Comparison of ENCODE assay signal across 10 mouse cellular contexts in genomic region chr7:16373719-16374118, GRCm38 (mm10). TPM values are rescaled to one million over a fixed set of nuclear protein-coding genes. Genes with fewer than 3 reads are reported as not detected.
A peak's percentile ranks its signal among the peaks of the same experiment; 100 is the strongest.
DNase-seq lines count a peak whose midpoint lies in the region; ATAC-seq lines count a peak whose summit lies in the region.
"Had no signal": no experiment of that assay in that cellular context is flagged by ENCODE, and none has a peak within 500 bp of the region (broad histone marks: within the 10 kb centered on the region; RNA-seq: fewer than 3 reads in every experiment).

No protein-coding gene starts in this region.

- no peak overlapping the region for H3K4me3 ChIP-seq in intestine, embryonic 16.5 days (ENCODE audit: low read length)
- no peak overlapping the region for H3K4me3 ChIP-seq in intestine, embryonic 15.5 days (replicated peaks)
- H3K4me3 ChIP-seq: embryonic facial prominence, embryonic 15.5 days; limb, embryonic 13.5 days had no signal

- no peaks in the 10 kb centered on the region for H3K27me3 ChIP-seq in intestine, embryonic 16.5 days (replicated peaks; ENCODE audit: control insufficient read depth, insufficient read depth, low read length)
- H3K27me3 ChIP-seq in intestine, embryonic 15.5 days (replicated peaks) = no peaks in the 10 kb centered on the region
- H3K27me3 ChIP-seq: embryonic facial prominence, embryonic 15.5 days; limb, embryonic 13.5 days had no signal

- no peak overlapping the region for H3K9ac ChIP-seq in intestine, embryonic 16.5 days (ENCODE audit: low read depth, low read length)
- no peak overlapping the region for H3K9ac ChIP-seq in intestine, embryonic 15.5 days
- H3K9ac ChIP-seq: embryonic facial prominence, embryonic 15.5 days; limb, embryonic 13.5 days had no signal

- intact Hi-C loops in left cerebral cortex, postnatal 10 days (cut with DNase I) = loop anchor here (2.0 kb wide), 1 partner anchor 79 kb away; no protein-coding TSS in a partner anchor

- H3K4me1 ChIP-seq in intestine, embryonic 16.5 days (ENCODE audit: control insufficient read depth, insufficient read depth, low read length) = no peaks in the 10 kb centered on the region
- no peaks in the 10 kb centered on the region for H3K4me1 ChIP-seq in intestine, embryonic 15.5 days (replicated peaks)
- H3K4me1 ChIP-seq: embryonic facial prominence, embryonic 15.5 days; limb, embryonic 13.5 days had no signal

- 58% methylated on average over 2 of the region's 2 CpGs for WGBS in intestine, embryonic 16.5 days
- 41% methylated on average over 2 of the region's 2 CpGs for WGBS in intestine, embryonic 15.5 days

- no peak overlapping the region for H3K27ac ChIP-seq in intestine, embryonic 16.5 days (ENCODE audit: low read length)
- no peak overlapping the region for H3K27ac ChIP-seq in intestine, embryonic 15.5 days
- H3K27ac ChIP-seq: embryonic facial prominence, embryonic 15.5 days; limb, embryonic 13.5 days had no signal

- no peak overlapping the region for H3K4me2 ChIP-seq in intestine, embryonic 16.5 days (ENCODE audit: low read depth, low read length)
- H3K4me2 ChIP-seq in intestine, embryonic 15.5 days (replicated peaks) = no peak overlapping the region
- H3K4me2 ChIP-seq: embryonic facial prominence, embryonic 15.5 days; limb, embryonic 13.5 days had no signal

- peak; percentile 39; the same call in 1 of the 2 replicates for ATAC-seq in intestine, embryonic 16.5 days
- no peak for ATAC-seq in intestine, embryonic 15.5 days
- ATAC-seq in CD4-positive, CD25-positive, alpha-beta regulatory T cell, adult 4 months = peak; percentile 89

- DNase-seq in adipocyte (ENCODE audit: low spot score) = peak; percentile 57
- DNase-seq in lung, postnatal 25 days (ENCODE audit: low spot score) = peak; percentile 37
- DNase-seq in right cerebral cortex, postnatal 10 days (ENCODE audit: low spot score in 2 of 2) = no peak
- DNase-seq in left cerebral cortex, postnatal 10 days (ENCODE audit: extremely low spot score in 1 of 2, low spot score in 2 of 2) = no peak
- DNase-seq in frontal cortex, adult 2 months (ENCODE audit: extremely low spot score in 1 of 2, low spot score in 1 of 2) = no peak

- peaks cover 24% of the 10 kb centered on the region; the same call in 1 of the 2 replicates for H3K36me3 ChIP-seq in intestine, embryonic 16.5 days (ENCODE audit: control insufficient read depth, insufficient read depth, low read length)
- H3K36me3 ChIP-seq in intestine, embryonic 15.5 days = peaks cover 32% of the 10 kb centered on the region

- no peaks in the 10 kb centered on the region for H3K9me3 ChIP-seq in intestine, embryonic 16.5 days (ENCODE audit: control insufficient read depth, low read length)
- no peaks in the 10 kb centered on the region for H3K9me3 ChIP-seq in intestine, embryonic 15.5 days
- H3K9me3 ChIP-seq: embryonic facial prominence, embryonic 15.5 days; limb, embryonic 13.5 days had no signal

RNA-seq across cellular contexts. Expression of gene Sae1, which starts 13.9 kb away (rescaled TPM):
- polyA plus RNA-seq in intestine, embryonic 16.5 days (2015; fragmentation: Nextera tagmentation; extraction: Ambion mirVana) = 238 and 263 TPM in 2 replicates
- 270 and 284 TPM in 2 replicates for polyA plus RNA-seq in intestine, embryonic 15.5 days (2015; fragmentation: Nextera tagmentation; extraction: Ambion mirVana)
- 10 to 100 TPM; 69.0 to 85.6 TPM for polyA plus RNA-seq in CD4-positive, CD25-positive, alpha-beta regulatory T cell, adult 4 months (2017; shearing (Covaris generic))
- 100 to 1,000 TPM; 114 to 118 TPM for total RNA-seq in left cerebral cortex, postnatal 10 days (2021)
- 99.8 and 114 TPM in 2 replicates for polyA plus RNA-seq in frontal cortex, adult 2 months (2012; rRNA removed)

RNA-seq across cellular contexts. Expression of gene Zc3h4, which starts 27.0 kb away (rescaled TPM):
- polyA plus RNA-seq in intestine, embryonic 16.5 days (2015; fragmentation: Nextera tagmentation; extraction: Ambion mirVana) = 9.6 and 11.1 TPM in 2 replicates
- 13.8 and 14.4 TPM in 2 replicates for polyA plus RNA-seq in intestine, embryonic 15.5 days (2015; fragmentation: Nextera tagmentation; extraction: Ambion mirVana)
- polyA plus RNA-seq in CD4-positive, CD25-positive, alpha-beta regulatory T cell, adult 4 months (2017; shearing (Covaris generic)) = 10 to 100 TPM; 13.5 to 18.0 TPM
- 10 to 100 TPM; 54.3 to 57.2 TPM for total RNA-seq in left cerebral cortex, postnatal 10 days (2021)
- 38.9 and 40.0 TPM in 2 replicates for polyA plus RNA-seq in frontal cortex, adult 2 months (2012; rRNA removed)

Comparison
In these comparisons a context has a peak if more than half of its experiments do, and no peak if none do; other contexts are left out.
1. DNase-seq: peak in adipocyte (single experiment) and lung, postnatal 25 days (single experiment); none in right cerebral cortex, postnatal 10 days (0 of 2), left cerebral cortex, postnatal 10 days (0 of 2) and frontal cortex, adult 2 months (0 of 2).